Mouse (Mus musculus): Measurements from ENCODE around the gene Mrpl27. TPM values are rescaled to one million over a fixed set of nuclear protein-coding genes. Genes with fewer than 3 reads are reported as not detected.

Mrpl27 gene
- 139 and 181 TPM in 2 replicates for polyA plus RNA-seq (2021; fragmentation: Nextera tagmentation)
- long read RNA-seq, experiment 1, transcript Mrpl27-201 (4 exons, 756 nt), result major isoform, 21 of 30 reads
- long read RNA-seq, experiment 1, partial matches to known transcripts, result 0 of 30 reads
- long read RNA-seq, experiment 1, other reads (novel, unspliced or antisense), result 6 of 30 reads
- long read RNA-seq, experiment 2, transcript Mrpl27-202 (4 exons, 439 nt), result minor isoform, 6 of 139 reads
- long read RNA-seq, experiment 2, transcript Mrpl27-201 (4 exons, 756 nt), result major isoform, 104 of 139 reads
- long read RNA-seq, experiment 2, transcript Mrpl27-204 (4 exons, 655 nt), result minor isoform, 5 of 139 reads
- long read RNA-seq, experiment 2, partial matches to known transcripts, result 1 of 139 reads
- long read RNA-seq, experiment 2, other reads (novel, unspliced or antisense), result 22 of 139 reads

DNA sequence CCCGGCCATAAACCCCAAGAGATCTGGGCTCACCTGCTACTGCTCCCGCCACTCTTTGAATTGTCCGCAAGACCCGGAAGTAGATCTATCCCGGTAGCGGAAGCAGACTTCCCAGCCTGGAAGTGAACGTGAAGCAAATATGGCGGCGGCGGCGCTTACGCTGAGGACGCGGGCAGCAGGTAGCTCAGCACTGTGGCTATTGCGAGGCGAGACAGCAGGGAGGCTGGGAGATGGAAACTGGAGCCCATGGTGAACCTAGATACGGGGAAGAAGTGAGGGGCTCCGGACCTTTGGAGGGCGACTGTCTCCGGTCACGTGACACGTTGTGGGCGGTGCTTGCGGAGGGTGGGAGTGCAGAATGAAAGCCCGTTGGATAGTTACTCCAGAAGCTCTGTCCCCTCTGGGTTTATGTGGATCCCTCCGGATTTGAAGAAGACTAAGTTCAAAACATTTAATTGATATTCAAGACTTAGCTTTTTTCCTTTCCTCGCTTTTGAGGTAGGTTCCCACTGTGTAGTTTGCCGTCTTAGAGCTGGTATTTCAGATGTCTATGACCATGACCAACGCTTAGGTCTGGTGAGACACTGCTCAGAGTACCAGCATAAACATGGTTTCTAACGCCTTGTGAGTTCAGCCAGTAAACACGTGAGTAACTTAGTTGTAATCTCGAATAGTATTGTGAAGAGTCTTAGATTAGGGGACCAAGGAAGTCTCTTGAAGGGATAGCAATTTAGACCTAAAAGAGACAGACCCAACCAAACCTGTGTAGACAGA is at the start of gene Mrpl27, which contains the start of gene Eme1:
Gene Mrpl27, plus strand, starts transcription at position 105 of the 774 bp plus-strand sequence.
Gene Eme1, minus strand, starts transcription at position 302 of the 774 bp plus-strand sequence.

DNA sequence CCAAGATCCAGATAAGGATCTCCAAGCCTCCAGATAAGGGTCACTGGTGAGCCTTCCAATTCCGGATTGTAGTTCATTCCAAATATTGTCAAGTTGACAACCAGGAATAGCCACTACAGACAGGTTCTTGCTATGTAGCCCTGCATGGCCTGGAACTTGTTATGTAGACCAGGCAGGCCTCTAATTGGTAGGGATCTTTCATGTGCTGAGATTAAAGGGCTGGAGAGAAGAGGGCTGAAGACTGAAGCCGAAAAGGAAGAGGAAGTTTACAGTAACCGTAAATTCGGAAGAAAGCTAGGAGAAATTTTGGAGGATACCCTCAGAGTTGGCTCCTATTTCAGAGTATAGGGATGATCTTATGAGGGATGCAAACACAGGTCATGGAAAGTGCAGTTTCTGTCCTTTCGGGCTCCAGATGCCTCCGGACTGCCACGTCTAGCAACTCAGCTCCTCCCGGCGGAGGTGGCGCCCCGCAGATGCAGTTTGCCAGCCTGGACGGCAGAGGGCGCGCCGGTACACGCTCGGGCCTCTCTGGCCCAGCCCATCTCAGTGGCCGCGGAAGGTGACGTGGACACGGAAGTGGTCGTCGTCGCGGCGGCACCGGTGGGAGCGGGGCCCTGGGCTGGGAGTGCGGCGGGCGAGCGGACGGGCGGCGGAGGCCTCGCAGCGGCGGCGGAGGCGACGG is 24.2 kb upstream of the Mrpl27 start, which contains the start of gene Lrrc59:
Gene Lrrc59, plus strand, starts transcription at position 569 of the 685 bp plus-strand sequence.

DNA sequence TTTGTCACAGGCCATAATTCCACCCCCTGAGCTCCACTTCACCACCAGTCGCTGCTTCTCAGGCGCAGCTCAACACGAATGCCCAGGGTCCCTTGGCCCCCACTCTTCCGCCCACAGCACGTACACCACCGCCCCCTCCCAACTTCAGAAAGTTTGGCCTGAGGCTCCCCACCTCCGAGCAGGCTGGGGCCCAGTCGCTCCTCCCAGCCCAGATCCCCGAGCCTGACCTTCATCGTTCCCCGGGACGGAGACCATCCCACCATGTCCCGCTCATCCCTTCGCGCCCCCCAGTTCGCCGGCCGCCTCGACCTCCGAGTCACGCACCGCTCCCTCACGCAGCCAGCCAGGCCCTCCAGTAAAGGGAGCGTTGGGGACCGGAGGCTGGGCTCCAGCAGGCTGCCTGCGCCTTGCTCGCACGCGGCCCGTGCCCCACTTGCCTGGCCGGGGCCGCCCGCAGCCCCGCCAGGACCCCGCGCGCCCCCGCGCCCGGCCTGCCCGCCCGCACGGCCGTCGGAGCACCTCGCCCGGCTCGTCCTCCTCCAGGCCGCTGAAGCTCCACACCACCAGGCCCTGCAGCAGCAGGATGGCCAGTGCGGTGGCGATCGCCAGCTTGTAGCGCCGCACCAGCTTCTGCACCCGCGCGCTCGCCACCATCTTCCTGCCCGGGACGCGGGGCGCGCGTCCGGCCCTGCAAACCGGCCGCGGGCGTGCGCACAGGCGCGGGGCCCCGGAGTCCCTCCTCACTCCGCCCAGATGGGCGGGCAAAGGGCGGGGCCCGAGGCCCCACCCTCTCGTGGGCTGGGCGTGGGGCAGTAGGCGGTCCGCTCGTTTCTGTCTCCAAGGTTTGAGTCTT is 23.4 kb downstream of the Mrpl27 start, which contains the start of gene Xylt2:
Gene Xylt2, minus strand, starts transcription at position 762 of the 853 bp plus-strand sequence.

DNA sequence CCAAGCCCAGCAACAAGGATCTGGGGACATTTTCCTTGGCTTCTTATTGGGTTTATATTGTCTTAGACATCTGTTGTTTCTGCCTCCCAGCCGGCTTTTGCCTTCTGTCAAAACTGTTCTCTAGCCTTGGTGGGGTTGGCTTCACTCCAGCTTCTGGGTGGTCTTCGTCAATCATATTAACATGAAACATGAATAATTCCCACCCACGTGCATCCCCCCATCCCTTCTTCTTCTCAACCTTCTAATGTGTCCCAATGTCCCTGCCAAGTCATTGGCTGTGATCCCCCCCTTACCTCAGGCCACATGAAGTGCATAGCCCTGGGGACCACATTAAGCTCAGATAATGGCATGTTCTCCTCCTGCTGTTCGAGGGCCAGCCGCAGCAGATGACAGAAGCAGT is 50.9 kb downstream of the Mrpl27 start, which contains the start of gene Gm11541:
Gene Gm11541, minus strand, starts transcription at position 28 of the 400 bp plus-strand sequence.

Other genes with a start within 250 kb of the Mrpl27 start
- 6.8 and 7.1 TPM in 2 replicates for gene Cacna1g, start 179.6 kb upstream of the Mrpl27 start, polyA plus RNA-seq (2021; fragmentation: Nextera tagmentation)
- 0.16 and 0.25 TPM in 2 replicates for gene Spata20, start 167.6 kb upstream of the Mrpl27 start, polyA plus RNA-seq (2021; fragmentation: Nextera tagmentation)
- 0.50 and 0.56 TPM in 2 replicates for gene Epn3, start 153.8 kb upstream of the Mrpl27 start, polyA plus RNA-seq (2021; fragmentation: Nextera tagmentation)
- 0.97 and 0.98 TPM in 2 replicates for gene Mycbpap, start 132.0 kb upstream of the Mrpl27 start, polyA plus RNA-seq (2021; fragmentation: Nextera tagmentation)
- gene Rsad1, start 104.5 kb upstream of the Mrpl27 start, polyA plus RNA-seq (2021; fragmentation: Nextera tagmentation), result 4.5 and 5.5 TPM in 2 replicates
- gene Chad, start 88.7 kb upstream of the Mrpl27 start, polyA plus RNA-seq (2021; fragmentation: Nextera tagmentation), result not detected in 2 replicates
- 3.9 and 8.6 TPM in 2 replicates for gene Acsf2, start 51.9 kb upstream of the Mrpl27 start, polyA plus RNA-seq (2021; fragmentation: Nextera tagmentation)
- 25.2 and 77.8 TPM in 2 replicates for gene Lrrc59, start 24.0 kb upstream of the Mrpl27 start, polyA plus RNA-seq (2021; fragmentation: Nextera tagmentation)
- 0.11 and 0.16 TPM in 2 replicates for gene Eme1, start 197 bp downstream of the Mrpl27 start, polyA plus RNA-seq (2021; fragmentation: Nextera tagmentation)
- 9.1 and 12.1 TPM in 2 replicates for gene Xylt2, start 23.7 kb downstream of the Mrpl27 start, polyA plus RNA-seq (2021; fragmentation: Nextera tagmentation)
- not detected in 2 replicates for gene Gm11541, start 50.7 kb downstream of the Mrpl27 start, polyA plus RNA-seq (2021; fragmentation: Nextera tagmentation)
- not detected in 2 replicates for gene Cdc34b, start 88.0 kb downstream of the Mrpl27 start, polyA plus RNA-seq (2021; fragmentation: Nextera tagmentation)
- not detected in 2 replicates for gene Tmem92, start 128.9 kb downstream of the Mrpl27 start, polyA plus RNA-seq (2021; fragmentation: Nextera tagmentation)